Comparison of ENCODE assay signal across 24 mouse cellular contexts in genomic region chr3:71562901-71563300, GRCm38 (mm10).
DNase-seq lines count a peak whose midpoint lies in the region; ATAC-seq and TF ChIP-seq lines count a peak whose summit lies in the region.
"Had no signal": no experiment of that assay in that cellular context is flagged by ENCODE, and none has a peak within 500 bp of the region (broad histone marks: within the 10 kb centered on the region; RNA-seq: fewer than 3 reads in every experiment).

No protein-coding gene starts in this region.

- no peak overlapping the region for H3K27ac ChIP-seq in forebrain, embryonic 15.5 days (replicated peaks)
- no peak overlapping the region for H3K27ac ChIP-seq in forebrain, postnatal 0 days (ENCODE audit: low read depth, low read length)
- H3K27ac ChIP-seq in midbrain, embryonic 12.5 days (replicated peaks) = no peak overlapping the region
- H3K27ac ChIP-seq in midbrain, postnatal 0 days (ENCODE audit: low read depth, low read length) = no peak overlapping the region
- H3K27ac ChIP-seq: embryonic facial prominence, embryonic 12.5 days; embryonic facial prominence, embryonic 15.5 days; heart, adult 2 months; heart, embryonic 10.5 days; heart, embryonic 13.5 days; hindbrain, embryonic 14.5 days; hindbrain, postnatal 0 days had no signal

- H3K9me3 ChIP-seq in forebrain, embryonic 15.5 days = no peaks in the 10 kb centered on the region
- H3K9me3 ChIP-seq in forebrain, postnatal 0 days (ENCODE audit: low read length) = no peaks in the 10 kb centered on the region
- H3K9me3 ChIP-seq in midbrain, embryonic 12.5 days = no peaks in the 10 kb centered on the region
- no peaks in the 10 kb centered on the region for H3K9me3 ChIP-seq in midbrain, postnatal 0 days (ENCODE audit: low read length)
- H3K9me3 ChIP-seq: embryonic facial prominence, embryonic 12.5 days; embryonic facial prominence, embryonic 15.5 days; heart, embryonic 10.5 days; heart, embryonic 13.5 days had no signal

- no peak overlapping the region for H3K4me2 ChIP-seq in forebrain, embryonic 15.5 days (replicated peaks)
- no peak overlapping the region for H3K4me2 ChIP-seq in forebrain, postnatal 0 days (ENCODE audit: low read depth)
- H3K4me2 ChIP-seq in midbrain, embryonic 12.5 days (replicated peaks) = no peak overlapping the region
- H3K4me2 ChIP-seq in midbrain, postnatal 0 days (ENCODE audit: low read depth, low read length, poor library complexity, severe bottlenecking) = no peak overlapping the region
- H3K4me2 ChIP-seq: embryonic facial prominence, embryonic 12.5 days; embryonic facial prominence, embryonic 15.5 days; heart, embryonic 13.5 days; hindbrain, embryonic 14.5 days had no signal

- no peaks in the 10 kb centered on the region for H3K27me3 ChIP-seq in forebrain, embryonic 15.5 days
- H3K27me3 ChIP-seq in forebrain, postnatal 0 days (ENCODE audit: insufficient read depth, low read length) = no peaks in the 10 kb centered on the region
- H3K27me3 ChIP-seq in midbrain, embryonic 12.5 days = no peaks in the 10 kb centered on the region
- no peaks in the 10 kb centered on the region for H3K27me3 ChIP-seq in midbrain, postnatal 0 days (ENCODE audit: insufficient read depth, low read length)
- H3K27me3 ChIP-seq: embryonic facial prominence, embryonic 12.5 days; embryonic facial prominence, embryonic 15.5 days; heart, embryonic 13.5 days had no signal

- peak; percentile 32; the same call in 1 of the 2 replicates for ATAC-seq in forebrain, embryonic 15.5 days (replicated peaks)
- ATAC-seq in forebrain, postnatal 0 days = no peak
- 0 out of 2 replicates have a peak, but pooled peaks have one; percentile 21 for ATAC-seq in midbrain, embryonic 12.5 days (ENCODE audit: low FRiP score, low read depth)
- no peak for ATAC-seq in midbrain, postnatal 0 days (ENCODE audit: low FRiP score)
- ATAC-seq: hindbrain, postnatal 0 days; intestine, embryonic 16.5 days had no signal

- TF ChIP-seq CTCF in forebrain, postnatal 0 days (IDR thresholded peaks at IDR 0.05; ENCODE audit: low read depth) = no peak
- no peak for TF ChIP-seq CTCF in midbrain, postnatal 0 days (IDR thresholded peaks at IDR 0.05)

- H3K4me1 ChIP-seq in forebrain, embryonic 15.5 days = no peaks in the 10 kb centered on the region
- no peaks in the 10 kb centered on the region for H3K4me1 ChIP-seq in forebrain, postnatal 0 days (ENCODE audit: insufficient read depth)
- H3K4me1 ChIP-seq in midbrain, embryonic 12.5 days = no peaks in the 10 kb centered on the region
- no peaks in the 10 kb centered on the region for H3K4me1 ChIP-seq in midbrain, postnatal 0 days (ENCODE audit: insufficient read depth, low read length)
- H3K4me1 ChIP-seq: embryonic facial prominence, embryonic 12.5 days; embryonic facial prominence, embryonic 15.5 days; heart, embryonic 10.5 days; heart, embryonic 13.5 days had no signal

- WGBS in forebrain, embryonic 15.5 days = 21% methylated on average over 1 of the region's 1 CpGs
- 33% methylated on average over 1 of the region's 1 CpGs for WGBS in forebrain, postnatal 0 days
- WGBS in midbrain, embryonic 12.5 days = 51% methylated on average over 1 of the region's 1 CpGs
- 54% methylated on average over 1 of the region's 1 CpGs for WGBS in midbrain, postnatal 0 days

- no peak overlapping the region for H3K4me3 ChIP-seq in forebrain, embryonic 15.5 days
- no peak overlapping the region for H3K4me3 ChIP-seq in forebrain, postnatal 0 days (ENCODE audit: low read depth, low read length)
- no peak overlapping the region for H3K4me3 ChIP-seq in midbrain, embryonic 12.5 days
- no peak overlapping the region for H3K4me3 ChIP-seq in midbrain, postnatal 0 days (ENCODE audit: low read depth, low read length)
- H3K4me3 ChIP-seq: embryonic facial prominence, embryonic 12.5 days; embryonic facial prominence, embryonic 15.5 days; heart, adult 2 months; heart, embryonic 10.5 days; heart, embryonic 13.5 days had no signal

- no peak for DNase-seq in forebrain, postnatal 0 days
- no peak for DNase-seq in midbrain, postnatal 0 days (ENCODE audit: low spot score)
- DNase-seq in brain, embryonic 18.5 days (ENCODE audit: low read depth, low spot score) = peak; percentile 30
- no peak for DNase-seq in natural killer cell, adult 2 months (ENCODE audit: low spot score in 2 of 2)
- DNase-seq: adrenal gland, postnatal 10 days; adrenal gland, postnatal 36 days; cerebellum, adult 18-20 months; cerebellum, adult 9-10 months; cerebellum, postnatal 14 days; gastrocnemius, postnatal 10 days; gastrocnemius, postnatal 36 days; heart, adult 2 months; heart, postnatal 14 days; heart, postnatal 4 days; kidney, adult 18-20 months had no signal

- no peaks in the 10 kb centered on the region for H3K36me3 ChIP-seq in forebrain, embryonic 15.5 days
- no peaks in the 10 kb centered on the region for H3K36me3 ChIP-seq in forebrain, postnatal 0 days (ENCODE audit: insufficient read depth)
- no peaks in the 10 kb centered on the region for H3K36me3 ChIP-seq in midbrain, embryonic 12.5 days
- H3K36me3 ChIP-seq in midbrain, postnatal 0 days (ENCODE audit: insufficient read depth, low read length) = no peaks in the 10 kb centered on the region
- H3K36me3 ChIP-seq: embryonic facial prominence, embryonic 12.5 days; embryonic facial prominence, embryonic 15.5 days; heart, embryonic 10.5 days; heart, embryonic 13.5 days had no signal

- no peak overlapping the region for H3K9ac ChIP-seq in forebrain, embryonic 15.5 days (replicated peaks)
- no peak overlapping the region for H3K9ac ChIP-seq in forebrain, postnatal 0 days
- no peak overlapping the region for H3K9ac ChIP-seq in midbrain, embryonic 12.5 days (replicated peaks)
- no peak overlapping the region for H3K9ac ChIP-seq in midbrain, postnatal 0 days (replicated peaks; ENCODE audit: low read length, poor library complexity, severe bottlenecking)
- H3K9ac ChIP-seq: embryonic facial prominence, embryonic 12.5 days; embryonic facial prominence, embryonic 15.5 days; heart, embryonic 13.5 days; hindbrain, embryonic 14.5 days had no signal

Comparison
In these comparisons a context has a peak if more than half of its experiments do, and no peak if none do; other contexts are left out.
1. ATAC-seq: peak in forebrain, embryonic 15.5 days (single experiment) and midbrain, embryonic 12.5 days (single experiment); none in forebrain, postnatal 0 days (single experiment) and midbrain, postnatal 0 days (single experiment).